Mouse (Mus musculus): ENCODE measurements around the gene Fap.

DNA sequence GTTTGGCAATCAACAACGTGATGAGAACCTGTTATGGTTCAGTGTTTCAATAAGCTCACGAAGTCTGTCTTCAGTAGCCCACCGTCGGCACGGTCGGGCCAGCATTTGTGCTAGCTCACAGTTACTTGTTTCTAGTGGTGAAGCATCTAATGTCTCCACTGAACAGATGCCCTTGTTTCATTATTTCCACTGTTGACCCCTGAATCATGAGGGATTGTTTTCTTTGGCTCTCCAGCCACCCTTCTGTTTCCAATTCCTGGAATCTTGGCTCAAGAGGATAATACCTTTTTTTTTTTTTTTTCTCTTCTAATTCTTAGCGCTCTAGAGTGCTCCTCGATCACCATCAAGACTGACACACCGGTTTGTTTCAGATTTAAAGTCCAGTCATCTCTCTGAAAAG is 104.3 kb downstream of the Fap start:
- TF ChIP-seq TAL1 (IDR thresholded peaks at IDR 0.05; ENCODE audit: low read length) (no peak), GATA1 (IDR thresholded peaks at IDR 0.05; ENCODE audit: low read length) (no peak)

All from erythroblast, embryonic 14.5 days (primary cell).